Mouse (Mus musculus) spleen, adult 2 months (tissue): Measurements from ENCODE around the gene Nxn.

Experiments used
- CTCF ChIP-seq: fragments of 200-500 bp; IDR thresholded peaks from 2 replicates; pipeline ENCODE4 v1.5.1; 2011; ENCODE audit warnings: mild to moderate bottlenecking, inconsistent platforms; ENCODE audit not compliant: insufficient read depth, insufficient read length, insufficient replicate concordance; ENCODE audit errors: extremely low read depth
- POLR2A ChIP-seq: fragments of 200-500 bp; IDR thresholded peaks from 2 replicates; pipeline ENCODE4 v1.6.1; 2011; ENCODE audit warnings: low read depth, low read length, inconsistent platforms

GRCm38 (mm10) chr11:76398798-76399586 lies at the start of gene Nxn:
- TF ChIP-seq POLR2A (no peak), CTCF (no peak)
